Mouse (Mus musculus): ENCODE measurements around the gene Tmem62. TPM values are rescaled to one million over a fixed set of nuclear protein-coding genes. Genes with fewer than 3 reads are reported as not detected.
"Not testable (repeated sequence)": the region's sequence is repeated elsewhere in the genome, so short reads cannot be mapped to it uniquely, and the experiment has no call there.

The Tmem62 gene
- polyA plus RNA-seq, 1 experiment from 2014 or later = 5.8 TPM

GRCm38 (mm10) chr2:120979819-120980218 is 3.0 kb downstream of the Tmem62 start:
- DNase-seq (ENCODE audit: low spot score) (no peak), ATAC-seq (ENCODE audit: low FRiP score) (no peak)
- H3K9me3 ChIP-seq (ENCODE audit: control insufficient read depth, low read length) = no peaks in the 10 kb centered on the region
- no peaks in the 10 kb centered on the region for H3K36me3 ChIP-seq (ENCODE audit: control insufficient read depth, insufficient read depth, low read length)
- H3K9ac ChIP-seq (ENCODE audit: low read depth, low read length) = no peak overlapping the region
- H3K4me1 ChIP-seq (replicated peaks; ENCODE audit: control insufficient read depth, insufficient read depth, low read length) = no peaks in the 10 kb centered on the region
- 94% methylated on average over 1 of the region's 1 CpGs for WGBS
- H3K4me2 ChIP-seq (replicated peaks; ENCODE audit: low read depth, low read length) = no peak overlapping the region
- no peak overlapping the region for H3K27ac ChIP-seq (ENCODE audit: low read depth, low read length)
- H3K27me3 ChIP-seq (ENCODE audit: control insufficient read depth, insufficient read depth, low read length) = no peaks in the 10 kb centered on the region
- no peak overlapping the region for H3K4me3 ChIP-seq (ENCODE audit: low read depth, low read length)

GRCm38 (mm10) chr2:120980861-120981260 is 4.0 kb downstream of the Tmem62 start:
- no peaks in the 10 kb centered on the region for H3K9me3 ChIP-seq (ENCODE audit: control insufficient read depth, low read length)
- no peaks in the 10 kb centered on the region for H3K27me3 ChIP-seq (ENCODE audit: control insufficient read depth, insufficient read depth, low read length)
- WGBS = 62% methylated on average over 2 of the region's 2 CpGs
- H3K4me2 ChIP-seq (replicated peaks; ENCODE audit: low read depth, low read length) = no peak overlapping the region
- DNase-seq (ENCODE audit: low spot score) = no peak
- no peak overlapping the region for H3K9ac ChIP-seq (ENCODE audit: low read depth, low read length)
- no peak overlapping the region for H3K4me3 ChIP-seq (ENCODE audit: low read depth, low read length)
- H3K36me3 ChIP-seq (ENCODE audit: control insufficient read depth, insufficient read depth, low read length) = no peaks in the 10 kb centered on the region
- H3K27ac ChIP-seq (ENCODE audit: low read depth, low read length) = no peak overlapping the region
- H3K4me1 ChIP-seq (replicated peaks; ENCODE audit: control insufficient read depth, insufficient read depth, low read length) = no peaks in the 10 kb centered on the region
- no peak for ATAC-seq (ENCODE audit: low FRiP score)

- no peaks in the 10 kb centered on the region for H3K36me3 ChIP-seq (ENCODE audit: control insufficient read depth, insufficient read depth, low read length)
- no peaks in the 10 kb centered on the region for H3K9me3 ChIP-seq (ENCODE audit: control insufficient read depth, low read length)
- no peak for ATAC-seq (ENCODE audit: low FRiP score)
- no peaks in the 10 kb centered on the region for H3K4me1 ChIP-seq (replicated peaks; ENCODE audit: control insufficient read depth, insufficient read depth, low read length)
- H3K27me3 ChIP-seq (ENCODE audit: control insufficient read depth, insufficient read depth, low read length) = no peaks in the 10 kb centered on the region
- no peak for DNase-seq (ENCODE audit: low spot score)
- no peak overlapping the region for H3K27ac ChIP-seq (ENCODE audit: low read depth, low read length)
- H3K4me2 ChIP-seq (replicated peaks; ENCODE audit: low read depth, low read length) = no peak overlapping the region
- H3K4me3 ChIP-seq (ENCODE audit: low read depth, low read length) = no peak overlapping the region
- no peak overlapping the region for H3K9ac ChIP-seq (ENCODE audit: low read depth, low read length)
- WGBS = 9% methylated on average over 2 of the region's 2 CpGs
These were observed 6.8 kb downstream of the Tmem62 start for GRCm38 (mm10) chr2:120983611-120984010.

- no peak for ATAC-seq (ENCODE audit: low FRiP score)
- 97% methylated on average over 1 of the region's 1 CpGs for WGBS
- Histone ChIP-seq H3K9me3 (ENCODE audit: control insufficient read depth, low read length) (no peaks in the 10 kb centered on the region), H3K9ac (ENCODE audit: low read depth, low read length) (no peak overlapping the region), H3K27ac (ENCODE audit: low read depth, low read length) (no peak overlapping the region), H3K4me2 (replicated peaks; ENCODE audit: low read depth, low read length) (no peak overlapping the region), H3K4me3 (ENCODE audit: low read depth, low read length) (no peak overlapping the region), H3K4me1 (replicated peaks; ENCODE audit: control insufficient read depth, insufficient read depth, low read length) (no peaks in the 10 kb centered on the region), H3K36me3 (ENCODE audit: control insufficient read depth, insufficient read depth, low read length) (no peaks in the 10 kb centered on the region), H3K27me3 (ENCODE audit: control insufficient read depth, insufficient read depth, low read length) (no peaks in the 10 kb centered on the region)
- no peak for DNase-seq (ENCODE audit: low spot score)
These were observed 8.4 kb downstream of the Tmem62 start for GRCm38 (mm10) chr2:120985241-120985640.

GRCm38 (mm10) chr2:120991196-120991595 is 14.4 kb downstream of the Tmem62 start:
- ATAC-seq (ENCODE audit: low FRiP score) (no peak), DNase-seq (ENCODE audit: low spot score) (no peak)
- no peaks in the 10 kb centered on the region for H3K9me3 ChIP-seq (ENCODE audit: control insufficient read depth, low read length)
- 77% methylated on average over 4 of the region's 4 CpGs for WGBS
- no peaks in the 10 kb centered on the region for H3K36me3 ChIP-seq (ENCODE audit: control insufficient read depth, insufficient read depth, low read length)
- H3K4me3 ChIP-seq (ENCODE audit: low read depth, low read length) = no peak overlapping the region
- H3K4me1 ChIP-seq (replicated peaks; ENCODE audit: control insufficient read depth, insufficient read depth, low read length) = no peaks in the 10 kb centered on the region
- H3K27ac ChIP-seq (ENCODE audit: low read depth, low read length) = no peak overlapping the region
- no peak overlapping the region for H3K9ac ChIP-seq (ENCODE audit: low read depth, low read length)
- H3K4me2 ChIP-seq (replicated peaks; ENCODE audit: low read depth, low read length) = no peak overlapping the region
- no peaks in the 10 kb centered on the region for H3K27me3 ChIP-seq (ENCODE audit: control insufficient read depth, insufficient read depth, low read length)

- not testable (repeated sequence) for H3K9me3 ChIP-seq (ENCODE audit: control insufficient read depth, low read length); H3K4me1 ChIP-seq (replicated peaks; ENCODE audit: control insufficient read depth, insufficient read depth, low read length); H3K4me2 ChIP-seq (replicated peaks; ENCODE audit: low read depth, low read length); H3K36me3 ChIP-seq (ENCODE audit: control insufficient read depth, insufficient read depth, low read length); H3K4me3 ChIP-seq (ENCODE audit: low read depth, low read length); ATAC-seq (ENCODE audit: low FRiP score); H3K9ac ChIP-seq (ENCODE audit: low read depth, low read length); DNase-seq (ENCODE audit: low spot score); H3K27me3 ChIP-seq (ENCODE audit: control insufficient read depth, insufficient read depth, low read length); H3K27ac ChIP-seq (ENCODE audit: low read depth, low read length)
- 79% methylated on average over 1 of the region's 1 CpGs for WGBS
These were observed 19.8 kb downstream of the Tmem62 start for GRCm38 (mm10) chr2:120996607-120997006.

- 88% methylated on average over 8 of the region's 8 CpGs for WGBS
- Histone ChIP-seq H3K27ac (ENCODE audit: low read depth, low read length) (no peak overlapping the region), H3K27me3 (ENCODE audit: control insufficient read depth, insufficient read depth, low read length) (no peaks in the 10 kb centered on the region), H3K9ac (ENCODE audit: low read depth, low read length) (no peak overlapping the region), H3K9me3 (ENCODE audit: control insufficient read depth, low read length) (no peaks in the 10 kb centered on the region), H3K4me1 (replicated peaks; ENCODE audit: control insufficient read depth, insufficient read depth, low read length) (no peaks in the 10 kb centered on the region), H3K36me3 (ENCODE audit: control insufficient read depth, insufficient read depth, low read length) (no peaks in the 10 kb centered on the region), H3K4me2 (replicated peaks; ENCODE audit: low read depth, low read length) (no peak overlapping the region), H3K4me3 (ENCODE audit: low read depth, low read length) (no peak overlapping the region)
- DNase-seq (ENCODE audit: low spot score) (no peak), ATAC-seq (ENCODE audit: low FRiP score) (no peak)
These were observed 22.0 kb downstream of the Tmem62 start for GRCm38 (mm10) chr2:120998863-120999262.

- 74% methylated on average over 2 of the region's 2 CpGs for WGBS
- no peak overlapping the region for H3K9ac ChIP-seq (ENCODE audit: low read depth, low read length)
- H3K9me3 ChIP-seq (ENCODE audit: control insufficient read depth, low read length) = no peaks in the 10 kb centered on the region
- no peaks in the 10 kb centered on the region for H3K27me3 ChIP-seq (ENCODE audit: control insufficient read depth, insufficient read depth, low read length)
- DNase-seq (ENCODE audit: low spot score) = no peak
- no peak overlapping the region for H3K4me3 ChIP-seq (ENCODE audit: low read depth, low read length)
- no peak for ATAC-seq (ENCODE audit: low FRiP score)
- H3K36me3 ChIP-seq (ENCODE audit: control insufficient read depth, insufficient read depth, low read length) = no peaks in the 10 kb centered on the region
- H3K27ac ChIP-seq (ENCODE audit: low read depth, low read length) = no peak overlapping the region
- H3K4me2 ChIP-seq (replicated peaks; ENCODE audit: low read depth, low read length) = no peak overlapping the region
- H3K4me1 ChIP-seq (replicated peaks; ENCODE audit: control insufficient read depth, insufficient read depth, low read length) = no peaks in the 10 kb centered on the region
These were observed 26.8 kb downstream of the Tmem62 start for GRCm38 (mm10) chr2:121003586-121003985.

- Histone ChIP-seq H3K4me1 (replicated peaks; ENCODE audit: control insufficient read depth, insufficient read depth, low read length) (no peaks in the 10 kb centered on the region; the same call in 1 of the 2 replicates), H3K9me3 (ENCODE audit: control insufficient read depth, low read length) (no peaks in the 10 kb centered on the region), H3K9ac (ENCODE audit: low read depth, low read length) (no peak overlapping the region), H3K4me3 (ENCODE audit: low read depth, low read length) (no peak overlapping the region), H3K27me3 (ENCODE audit: control insufficient read depth, insufficient read depth, low read length) (no peaks in the 10 kb centered on the region), H3K4me2 (replicated peaks; ENCODE audit: low read depth, low read length) (no peak overlapping the region), H3K36me3 (ENCODE audit: control insufficient read depth, insufficient read depth, low read length) (no peaks in the 10 kb centered on the region), H3K27ac (ENCODE audit: low read depth, low read length) (no peak overlapping the region)
- WGBS = 82% methylated on average over 7 of the region's 7 CpGs
- ATAC-seq (ENCODE audit: low FRiP score) (no peak), DNase-seq (ENCODE audit: low spot score) (no peak)
These were observed 27.4 kb downstream of the Tmem62 start for GRCm38 (mm10) chr2:121004018-121004811.

Measured in hindbrain, embryonic 11.5 days (tissue).